Mouse (Mus musculus) neural tube, embryonic 11.5 days (tissue): ENCODE data around the gene Defb7. TPM values are rescaled to one million over a fixed set of nuclear protein-coding genes. Genes with fewer than 3 reads are reported as not detected.

Source experiments
- ATAC-seq: fragments of 200-750 bp; cut with Nextera tagmentation; 2 replicates; pipeline ENCODE4 v1.8.0; 2017; ENCODE audit warnings: moderate number of reproducible peaks, mild to moderate bottlenecking, moderate TSS enrichment, moderate library complexity; ENCODE audit not compliant: insufficient read depth, low FRiP score, low TSS enrichment
- DNase-seq: peaks from one replicate; pipeline ENCODE4 v3.0.0-alpha.2; 2015; ENCODE audit warnings: low spot score
- H3K27ac ChIP-seq: fragments of 300-500 bp; sonication (generic); 2 replicates; pipeline ENCODE4 v1.5.1; 2014; ENCODE audit warnings: low read depth, mild to moderate bottlenecking, low read length
- H3K27me3 ChIP-seq: fragments of 300-500 bp; sonication (generic); 2 replicates; pipeline ENCODE4 v1.6.1; 2014; ENCODE audit warnings: mild to moderate bottlenecking, low read length, mixed read lengths; ENCODE audit not compliant: control insufficient read depth, insufficient read depth
- H3K36me3 ChIP-seq: fragments of 300-500 bp; sonication (generic); 2 replicates; pipeline ENCODE4 v1.6.1; 2014; ENCODE audit warnings: mild to moderate bottlenecking, low read length, moderate library complexity, mixed read lengths; ENCODE audit not compliant: control insufficient read depth, insufficient read depth
- H3K4me1 ChIP-seq: fragments of 300-500 bp; sonication (generic); 2 replicates; pipeline ENCODE4 v1.6.1; 2014; ENCODE audit warnings: low read length, mixed read lengths; ENCODE audit not compliant: control insufficient read depth, insufficient read depth
- H3K4me2 ChIP-seq: fragments of 300-500 bp; sonication (generic); 2 replicates; pipeline ENCODE4 v1.6.1; 2014; ENCODE audit warnings: low read depth, mild to moderate bottlenecking, moderate library complexity
- H3K4me3 ChIP-seq: fragments of 300-500 bp; sonication (generic); 2 replicates; pipeline ENCODE4 v1.5.1; 2014; ENCODE audit warnings: low read depth, low read length
- H3K9ac ChIP-seq: fragments of 300-500 bp; sonication (generic); 2 replicates; pipeline ENCODE4 v1.6.1; 2014; ENCODE audit warnings: mild to moderate bottlenecking, low read length
- H3K9me3 ChIP-seq: fragments of 300-500 bp; sonication (generic); 2 replicates; pipeline ENCODE4 v1.6.1; 2016; ENCODE audit warnings: low read length; ENCODE audit not compliant: control insufficient read depth
- WGBS: fragments of 180-500 bp; shearing (Covaris S2); extraction: QIAGEN DNeasy Blood & Tissue Kit; methylation state at CpG from one replicate; pipeline ENCODE4 v1.1.7; 2014; 5-methylcytosine and 5-hydroxymethylcytosine counted together
- microRNA-seq: library from miRNA; unstranded; fragments of <30 nt; microRNA quantifications from one replicate; pipeline ENCODE4, GENCODE M21; 2016
- polyA plus RNA-seq: library from polyadenylated mRNA; unstranded; fragments of >200 nt; fragmentation: Nextera tagmentation; extraction: Ambion mirVana; gene quantifications from 2 replicates; pipeline ENCODE4 v1.2.1, GENCODE M21; 2014

Gene Defb7
- not detected in 2 replicates for polyA plus RNA-seq

DNA sequence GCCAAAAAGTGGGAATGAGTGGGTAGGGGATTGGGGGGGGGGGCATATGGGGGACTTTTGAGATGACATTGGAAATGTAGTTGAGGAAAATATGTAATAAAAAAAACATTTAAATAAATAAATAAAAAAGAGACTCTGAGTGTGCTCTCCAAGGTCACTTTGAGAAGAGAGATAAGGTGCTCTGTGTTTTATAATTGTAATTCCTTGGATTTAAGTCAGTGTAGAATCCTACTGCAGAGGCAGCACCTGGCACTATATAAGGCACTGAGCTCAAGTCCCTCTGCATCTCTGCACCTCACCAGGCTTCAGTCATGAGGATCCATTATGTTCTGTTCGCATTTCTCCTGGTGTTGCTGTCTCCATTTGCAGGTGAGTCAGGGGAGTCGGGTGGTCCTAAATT, at the start of gene Defb7:
TSS of gene Defb7 (plus strand) at position 301 of the 400 bp plus-strand sequence.
- Histone ChIP-seq H3K4me3 (no peak within 1 kb of the TSS), H3K9me3 (0 out of 2 replicates have a peak, but pooled peaks cover under 1% of the 10 kb centered on the region), H3K27ac (no peak within 1 kb of the TSS), H3K27me3 (no peaks in the 10 kb centered on the region), H3K9ac (no peak within 1 kb of the TSS), H3K36me3 (no peaks in the 10 kb centered on the region), H3K4me2 (no peak within 1 kb of the TSS), H3K4me1 (no peaks in the 10 kb centered on the region)
- ATAC-seq (no peak), DNase-seq (no peak)
- WGBS, result 89% methylated on average over 2 of the region's 2 CpGs

DNA sequence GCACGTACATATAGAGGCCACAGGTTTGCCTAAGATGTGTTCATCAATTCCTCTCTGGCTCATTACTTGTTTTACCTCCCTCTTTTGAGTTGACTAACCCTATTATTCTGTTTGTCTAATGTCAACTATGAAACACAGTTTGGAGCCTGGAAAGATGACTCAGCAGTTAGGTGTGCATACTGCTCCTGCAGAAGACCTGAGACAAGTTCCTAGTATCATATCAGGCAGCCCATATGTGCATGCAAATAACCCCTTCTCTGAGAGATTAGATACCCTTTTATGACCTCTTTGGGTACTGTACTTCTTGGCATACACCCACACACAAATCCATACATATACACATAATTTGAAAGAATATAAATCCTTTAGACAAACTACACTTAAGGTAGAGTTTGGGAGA, 48.5 kb upstream of the Defb7 start:
- Histone ChIP-seq H3K9ac (no peak overlapping the region), H3K4me3 (no peak overlapping the region), H3K4me2 (no peak overlapping the region), H3K9me3 (no peaks in the 10 kb centered on the region), H3K27ac (no peak overlapping the region), H3K36me3 (no peaks in the 10 kb centered on the region), H3K27me3 (no peaks in the 10 kb centered on the region), H3K4me1 (no peaks in the 10 kb centered on the region)
- WGBS, result 91% methylated on average over 1 of the region's 1 CpGs
- ATAC-seq (no peak), DNase-seq (no peak)

DNA sequence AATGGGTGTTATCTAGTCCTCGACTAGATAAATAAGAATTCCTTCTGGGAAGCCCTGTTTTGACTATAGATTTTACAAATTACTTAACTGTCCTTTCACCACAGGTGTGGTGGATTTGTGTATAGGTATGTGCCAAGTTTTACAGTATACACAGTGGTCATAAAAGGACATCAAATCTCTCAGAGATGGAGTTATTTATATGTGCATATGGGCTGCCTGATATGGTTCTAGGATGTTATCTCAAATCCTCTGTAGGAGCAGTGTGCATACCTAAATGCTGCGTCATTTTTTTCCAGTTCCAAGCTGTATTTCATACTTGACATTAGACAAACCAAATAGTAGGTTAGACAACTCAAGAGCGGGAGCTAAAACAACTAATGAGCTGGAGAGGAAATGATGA, 33.5 kb upstream of the Defb7 start:
- H3K4me1 ChIP-seq, result no peaks in the 10 kb centered on the region
- H3K9me3 ChIP-seq, result no peaks in the 10 kb centered on the region
- H3K9ac ChIP-seq, result no peak overlapping the region
- no peak overlapping the region for H3K4me2 ChIP-seq
- ATAC-seq (no peak), DNase-seq (no peak)
- H3K4me3 ChIP-seq, result no peak overlapping the region
- no peaks in the 10 kb centered on the region for H3K27me3 ChIP-seq
- H3K36me3 ChIP-seq, result no peaks in the 10 kb centered on the region
- 84% methylated on average over 3 of the region's 3 CpGs for WGBS
- no peak overlapping the region for H3K27ac ChIP-seq

DNA sequence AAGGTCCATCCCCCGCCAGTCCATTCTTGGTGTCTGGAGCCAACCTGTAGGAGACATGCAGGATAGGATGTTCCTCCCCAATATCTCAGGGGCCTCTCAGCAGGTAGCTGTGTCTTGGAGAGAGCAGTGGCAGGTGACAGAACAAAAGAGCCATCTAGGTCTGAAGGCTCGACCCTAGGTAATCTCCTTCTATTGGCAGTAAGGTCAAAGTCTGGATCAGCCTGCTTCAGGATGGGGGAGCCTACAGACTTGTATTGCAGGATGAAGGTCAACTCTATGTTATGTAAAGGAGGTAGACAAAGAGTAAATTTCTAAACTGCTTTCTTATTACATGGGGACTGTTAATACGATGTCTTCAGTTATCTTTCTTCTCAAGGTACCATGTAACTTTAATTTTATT, 25.9 kb upstream of the Defb7 start:
- Histone ChIP-seq H3K4me3 (no peak overlapping the region), H3K4me2 (no peak overlapping the region), H3K9ac (no peak overlapping the region), H3K27ac (no peak overlapping the region), H3K9me3 (no peaks in the 10 kb centered on the region), H3K4me1 (no peaks in the 10 kb centered on the region), H3K27me3 (no peaks in the 10 kb centered on the region), H3K36me3 (no peaks in the 10 kb centered on the region)
- ATAC-seq, result no peak
- WGBS, result 73% methylated on average over 3 of the region's 3 CpGs
- DNase-seq, result no peak

DNA sequence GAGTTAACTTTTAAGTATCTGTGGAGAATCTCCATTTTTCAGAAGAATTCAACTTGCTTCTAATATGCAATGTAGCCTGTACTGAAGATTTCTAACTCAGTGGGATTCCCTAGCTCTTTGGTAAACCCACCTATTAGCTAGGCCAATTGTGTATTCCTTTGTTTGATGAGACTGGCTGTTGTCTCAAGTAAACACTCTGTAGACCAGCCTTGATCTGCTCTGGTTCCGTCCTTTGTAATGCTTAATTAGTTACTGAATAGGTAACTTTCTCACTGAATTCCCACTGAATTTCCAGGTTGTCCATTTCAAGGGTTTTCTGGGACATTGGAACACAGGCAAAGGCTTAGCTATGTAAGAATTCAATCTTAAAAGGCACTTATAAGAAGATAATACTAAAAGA, 5.6 kb downstream of the Defb7 start:
- ATAC-seq, result no peak
- Histone ChIP-seq H3K9ac (no peak overlapping the region), H3K27me3 (no peaks in the 10 kb centered on the region), H3K4me3 (no peak overlapping the region), H3K4me1 (no peaks in the 10 kb centered on the region), H3K4me2 (no peak overlapping the region), H3K36me3 (no peaks in the 10 kb centered on the region), H3K9me3 (0 out of 2 replicates have a peak, but pooled peaks cover 3% of the 10 kb centered on the region), H3K27ac (no peak overlapping the region)
- 76% methylated on average over 1 of the region's 1 CpGs for WGBS
- DNase-seq, result no peak

DNA sequence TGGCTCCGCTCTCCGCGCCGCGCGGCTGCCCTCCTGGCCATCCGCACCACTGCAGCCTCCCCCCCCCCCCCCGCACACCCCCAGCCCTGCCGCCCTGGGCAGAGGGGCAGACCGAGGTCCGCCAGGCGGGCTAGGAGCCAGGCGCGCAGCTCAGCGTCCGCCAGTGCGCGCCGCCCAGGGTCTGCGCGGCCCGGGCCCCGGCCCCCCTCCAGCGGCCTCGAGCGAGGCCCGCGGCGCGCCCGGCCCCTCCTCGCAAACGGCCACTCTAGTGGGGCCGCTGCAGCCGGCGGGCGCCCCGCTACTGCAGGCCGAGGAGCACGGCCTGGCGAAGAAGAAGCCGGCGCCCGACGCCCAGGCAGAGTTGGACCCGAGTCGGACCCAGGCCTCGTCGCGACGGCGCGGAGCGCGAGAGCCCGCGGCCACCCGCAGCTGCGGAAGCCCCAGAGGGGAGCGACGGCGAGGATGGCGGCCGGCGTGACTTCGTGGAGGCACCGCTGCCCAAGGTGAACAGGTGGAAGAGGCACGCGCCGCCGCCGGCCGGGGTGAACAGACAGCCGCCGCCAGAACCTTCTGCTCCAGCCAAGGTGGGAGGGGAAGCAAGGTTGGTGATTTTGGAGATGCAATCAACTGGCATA, 40.4 kb downstream of the Defb7 start:
- peaks cover 5% of the 10 kb centered on the region; the same call in 1 of the 2 replicates for H3K9me3 ChIP-seq
- 7% methylated on average over 57 of the region's 75 CpGs for WGBS

DNA sequence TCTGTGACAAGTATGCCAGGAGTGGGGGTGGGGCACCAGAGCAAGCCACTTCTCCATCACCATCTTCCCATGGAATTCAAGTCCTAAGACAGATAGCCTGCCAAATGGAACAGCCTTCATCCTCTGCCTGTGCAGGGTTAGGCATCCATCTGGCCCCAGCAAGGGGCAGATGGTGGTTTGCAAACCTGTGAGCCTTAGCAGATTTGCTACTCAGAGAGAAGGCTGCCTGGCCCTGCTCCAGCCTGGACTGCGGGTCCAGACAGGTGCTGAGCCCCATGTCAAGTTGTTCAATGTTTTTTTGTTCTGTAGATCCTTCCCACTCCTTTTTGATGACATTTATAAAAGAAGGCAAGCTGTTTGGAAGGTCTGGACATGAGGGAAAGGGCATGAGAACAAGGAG, 45.5 kb downstream of the Defb7 start:
- DNase-seq (no peak), ATAC-seq (no peak)
- H3K27ac ChIP-seq, result no peak overlapping the region
- H3K9ac ChIP-seq, result no peak overlapping the region
- no peaks in the 10 kb centered on the region for H3K36me3 ChIP-seq
- no peaks in the 10 kb centered on the region for H3K4me1 ChIP-seq
- peaks cover 4% of the 10 kb centered on the region; the same call in 1 of the 2 replicates for H3K27me3 ChIP-seq
- peaks cover 10% of the 10 kb centered on the region; the same call in 1 of the 2 replicates for H3K9me3 ChIP-seq
- no peak overlapping the region for H3K4me3 ChIP-seq
- H3K4me2 ChIP-seq, result no peak overlapping the region
- WGBS, result 79% methylated on average over 1 of the region's 1 CpGs

More for the DNA sequence above, 40.4 kb downstream of the Defb7 start:
- ATAC-seq (peak; percentile 74), DNase-seq (peak; percentile 32)
- no peaks in the 10 kb centered on the region for H3K4me1 ChIP-seq
- H3K4me3 ChIP-seq, result peak overlapping the region; percentile 29
- H3K27ac ChIP-seq, result no peak overlapping the region
- peaks cover 7% of the 10 kb centered on the region for H3K27me3 ChIP-seq
- H3K4me2 ChIP-seq, result peak overlapping the region; percentile 45
- H3K9ac ChIP-seq, result no peak overlapping the region
- H3K36me3 ChIP-seq, result no peaks in the 10 kb centered on the region

Small RNA genes lying within 50 kb of the gene (microRNA-seq; reads per million reads assigned to microRNA genes)
- not detected for gene Gm27288
- not detected for gene Gm27852

Other genes starting within 250 kb of the Defb7 start
- not detected in 2 replicates for gene Defb5, start 247.5 kb upstream of the Defb7 start, polyA plus RNA-seq
- gene Defb3, start 201.7 kb upstream of the Defb7 start, polyA plus RNA-seq, result not detected in 2 replicates
- gene Defb8, start 47.5 kb upstream of the Defb7 start, polyA plus RNA-seq, result not detected in 2 replicates
- gene 4930467E23Rik, start 234.5 kb downstream of the Defb7 start, polyA plus RNA-seq, result not detected in 2 replicates